Mouse (Mus musculus) bone marrow, adult 2 months (tissue): ENCODE measurements around the gene Ccdc190.

ENCODE experiments used
- CTCF ChIP-seq: fragments of 200-500 bp; IDR thresholded peaks from 2 replicates; pipeline ENCODE4 v1.5.1; 2011; ENCODE audit warnings: low read length, control low read depth; ENCODE audit not compliant: control insufficient read depth, insufficient read depth
- POLR2A ChIP-seq: fragments of 200-500 bp; IDR thresholded peaks from 2 replicates; pipeline ENCODE4 v1.6.1; 2011; ENCODE audit warnings: low read depth, mild to moderate bottlenecking, control low read depth, low read length, borderline replicate concordance; ENCODE audit not compliant: control insufficient read depth

DNA sequence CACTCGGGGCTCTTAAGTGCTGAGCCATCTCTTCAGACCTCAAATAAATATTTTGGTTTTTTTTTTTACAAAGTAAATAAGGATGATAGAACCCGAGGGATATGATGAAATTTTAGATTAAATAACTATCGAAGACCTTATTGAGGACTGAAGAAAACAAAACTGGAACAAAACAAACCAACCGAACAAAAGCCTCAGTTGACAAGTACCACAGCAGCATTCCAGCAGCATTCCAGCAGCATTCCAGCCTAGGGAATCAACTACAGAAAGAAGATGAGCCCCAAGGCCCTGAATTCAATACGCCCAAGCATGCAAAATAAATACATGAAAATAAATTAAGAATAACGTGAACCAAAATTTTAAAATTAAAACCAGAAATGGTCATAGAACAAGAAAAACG, 21.5 kb downstream of the Ccdc190 start:
- no peak for TF ChIP-seq CTCF
- no peak for TF ChIP-seq POLR2A
